Mouse (Mus musculus): ENCODE data around the gene Cyp2u1.

Gene Cyp2u1

GRCm38 (mm10) chr3:131303320-131303714, 290 bp upstream of the Cyp2u1 start:
- no peak for DNase-seq (ENCODE audit: low read depth)

- no peak for DNase-seq (ENCODE audit: low read depth)
These were observed 3.1 kb downstream of the Cyp2u1 start for GRCm38 (mm10) chr3:131299908-131300307.

- no peak for DNase-seq (ENCODE audit: low read depth)
These were observed 3.9 kb downstream of the Cyp2u1 start for GRCm38 (mm10) chr3:131299078-131299477.

GRCm38 (mm10) chr3:131296893-131297292, 6.1 kb downstream of the Cyp2u1 start:
- DNase-seq (ENCODE audit: low read depth), result no peak

- no peak for DNase-seq (ENCODE audit: low read depth)
These were observed 7.4 kb downstream of the Cyp2u1 start for GRCm38 (mm10) chr3:131295513-131296200.

GRCm38 (mm10) chr3:131294503-131294902, 8.5 kb downstream of the Cyp2u1 start:
- no peak for DNase-seq (ENCODE audit: low read depth)

GRCm38 (mm10) chr3:131292959-131293358, 10.1 kb downstream of the Cyp2u1 start:
- no peak for DNase-seq (ENCODE audit: low read depth)

GRCm38 (mm10) chr3:131292349-131292748, 10.7 kb downstream of the Cyp2u1 start:
- DNase-seq (ENCODE audit: low read depth), result no peak

- no peak for DNase-seq (ENCODE audit: low read depth)
These were observed 11.1 kb downstream of the Cyp2u1 start for GRCm38 (mm10) chr3:131291890-131292289.

GRCm38 (mm10) chr3:131274151-131274550, 28.9 kb downstream of the Cyp2u1 start:
- no peak for DNase-seq (ENCODE audit: low read depth)

GRCm38 (mm10) chr3:131272374-131273100, 30.5 kb downstream of the Cyp2u1 start:
- DNase-seq (ENCODE audit: low read depth), result no peak

- DNase-seq (ENCODE audit: low read depth), result peak; percentile 65
These were observed 31.3 kb downstream of the Cyp2u1 start, which contains the start of gene Hadh for GRCm38 (mm10) chr3:131271559-131272373. Gene Hadh (minus strand): TSS chr3:131272101.

- DNase-seq (ENCODE audit: low read depth), result peak; percentile 46
These were observed 31.9 kb downstream of the Cyp2u1 start for GRCm38 (mm10) chr3:131271157-131271556.

- DNase-seq (ENCODE audit: low read depth), result no peak
These were observed 32.6 kb downstream of the Cyp2u1 start for GRCm38 (mm10) chr3:131270381-131270780.

- DNase-seq (ENCODE audit: low read depth), result no peak
These were observed 36.5 kb downstream of the Cyp2u1 start for GRCm38 (mm10) chr3:131266366-131267050.

- no peak for DNase-seq (ENCODE audit: low read depth)
These were observed 37.5 kb downstream of the Cyp2u1 start for GRCm38 (mm10) chr3:131265516-131265915.

- DNase-seq (ENCODE audit: low read depth), result no peak
These were observed 39.1 kb downstream of the Cyp2u1 start for GRCm38 (mm10) chr3:131263766-131264486.

- DNase-seq (ENCODE audit: low read depth), result no peak
These were observed 42.6 kb downstream of the Cyp2u1 start for GRCm38 (mm10) chr3:131260418-131260817.

GRCm38 (mm10) chr3:131259392-131259965, 43.5 kb downstream of the Cyp2u1 start:
- no peak for DNase-seq (ENCODE audit: low read depth)

GRCm38 (mm10) chr3:131258921-131259320, 44.1 kb downstream of the Cyp2u1 start:
- DNase-seq (ENCODE audit: low read depth), result no peak

- no peak for DNase-seq (ENCODE audit: low read depth)
These were observed 47.5 kb downstream of the Cyp2u1 start for GRCm38 (mm10) chr3:131255399-131255981.

All from c-Kit-positive CD71-positive TER-119-negative erythroid progenitor cells, embryonic 14.5 days (primary cell).